Comparison of ENCODE assay signal across 9 mouse cellular contexts in genomic region chr1:72711684-72712083, GRCm38 (mm10). TPM values are rescaled to one million over a fixed set of nuclear protein-coding genes. Genes with fewer than 3 reads are reported as not detected.
DNase-seq lines count a peak whose midpoint lies in the region; ATAC-seq and TF ChIP-seq lines count a peak whose summit lies in the region.
"Had no signal": no experiment of that assay in that cellular context is flagged by ENCODE, and none has a peak within 500 bp of the region (broad histone marks: within the 10 kb centered on the region; RNA-seq: fewer than 3 reads in every experiment).

No protein-coding gene starts in this region.

- peak overlapping the region; percentile 89 for H3K9ac ChIP-seq in limb, embryonic 12.5 days (replicated peaks)
- peak overlapping the region; percentile 80 for H3K9ac ChIP-seq in neural tube, embryonic 15.5 days (replicated peaks)

- peak; percentile 54 for ATAC-seq in erythroblast, adult 5-6 weeks (replicated peaks; ENCODE audit: low FRiP score, poor library complexity, severe bottlenecking)
- ATAC-seq in limb, embryonic 12.5 days (ENCODE audit: insufficient number of reproducible peaks, insufficient read depth, low FRiP score, low TSS enrichment, low read depth) = no peak
- ATAC-seq in neural tube, embryonic 15.5 days (ENCODE audit: low FRiP score) = peak; percentile 7; the same call in 1 of the 2 replicates

- no peak for TF ChIP-seq CTCF in E14TG2a.4 (conservative IDR thresholded peaks at IDR 0.05; ENCODE audit: low read length)

- H3K9me3 ChIP-seq in heart, embryonic 10.5 days = no peaks in the 10 kb centered on the region
- H3K9me3 ChIP-seq in E14TG2a.4 (ENCODE audit: low read length) = no peaks in the 10 kb centered on the region
- no peaks in the 10 kb centered on the region for H3K9me3 ChIP-seq in limb, embryonic 12.5 days
- H3K9me3 ChIP-seq in neural tube, embryonic 15.5 days (replicated peaks) = no peaks in the 10 kb centered on the region

- H3K4me1 ChIP-seq in heart, embryonic 10.5 days = peaks cover 9% of the 10 kb centered on the region
- H3K4me1 ChIP-seq in E14TG2a.4 (replicated peaks; ENCODE audit: low read depth, low read length) = peaks cover 40% of the 10 kb centered on the region
- H3K4me1 ChIP-seq in limb, embryonic 12.5 days (replicated peaks) = peaks cover 16% of the 10 kb centered on the region
- peaks cover 24% of the 10 kb centered on the region for H3K4me1 ChIP-seq in neural tube, embryonic 15.5 days

- intact Hi-C loops in left cerebral cortex, postnatal 10 days (cut with DNase I) = loop anchor here (10.0 kb wide), 1 partner anchor 407 kb away; the partner anchor contains the start of gene Xrcc5

- H3K36me3 ChIP-seq in heart, embryonic 10.5 days = peaks cover 33% of the 10 kb centered on the region
- H3K36me3 ChIP-seq in E14TG2a.4 (ENCODE audit: insufficient read depth, low read length) = peaks cover 53% of the 10 kb centered on the region
- peaks cover 33% of the 10 kb centered on the region for H3K36me3 ChIP-seq in limb, embryonic 12.5 days
- peaks cover 30% of the 10 kb centered on the region for H3K36me3 ChIP-seq in neural tube, embryonic 15.5 days

- H3K4me3 ChIP-seq in heart, embryonic 10.5 days = peak overlapping the region; percentile 91
- H3K4me3 ChIP-seq in E14TG2a.4 (replicated peaks; ENCODE audit: low read length) = peak overlapping the region; percentile 93
- peak overlapping the region; percentile 71 for H3K4me3 ChIP-seq in limb, embryonic 12.5 days (replicated peaks)
- peak overlapping the region; percentile 71 for H3K4me3 ChIP-seq in neural tube, embryonic 15.5 days (replicated peaks)

- no peak for DNase-seq in heart, embryonic 10.5 days (ENCODE audit: low spot score)
- no peak for DNase-seq in heart, adult 18-20 months
- DNase-seq in left cerebral cortex, postnatal 10 days (ENCODE audit: extremely low spot score in 1 of 2, low spot score in 2 of 2) = no peak
- DNase-seq in right cerebral cortex, postnatal 4 days = no peak

- H3K4me2 ChIP-seq in limb, embryonic 12.5 days = peak overlapping the region; percentile 80
- H3K4me2 ChIP-seq in neural tube, embryonic 15.5 days = peak overlapping the region; percentile 75

- peak overlapping the region; percentile 96 for H3K27ac ChIP-seq in heart, embryonic 10.5 days
- peak overlapping the region; percentile 81 for H3K27ac ChIP-seq in limb, embryonic 12.5 days
- H3K27ac ChIP-seq in neural tube, embryonic 15.5 days (replicated peaks) = peak overlapping the region; percentile 90

- no peaks in the 10 kb centered on the region for H3K27me3 ChIP-seq in heart, embryonic 10.5 days (ENCODE audit: insufficient read depth, poor library complexity, severe bottlenecking)
- no peaks in the 10 kb centered on the region for H3K27me3 ChIP-seq in E14TG2a.4 (ENCODE audit: insufficient read depth, low read length)
- H3K27me3 ChIP-seq in limb, embryonic 12.5 days = no peaks in the 10 kb centered on the region
- H3K27me3 ChIP-seq in neural tube, embryonic 15.5 days (replicated peaks) = no peaks in the 10 kb centered on the region

- WGBS in heart, embryonic 10.5 days = under 1% methylated on average over 17 of the region's 17 CpGs
- WGBS in limb, embryonic 12.5 days = under 1% methylated on average over 17 of the region's 17 CpGs
- under 1% methylated on average over 17 of the region's 17 CpGs for WGBS in neural tube, embryonic 15.5 days

RNA-seq across cellular contexts. Expression of gene Rpl37a, which starts 0.6 kb away (rescaled TPM):
- polyA plus RNA-seq in heart, embryonic 10.5 days (2016; fragmentation: Nextera tagmentation; extraction: Ambion mirVana) = 999 and 1,018 TPM in 2 replicates
- total RNA-seq in heart, adult 18-20 months (2021) = 100 to 1,000 TPM; 674 to 726 TPM
- total RNA-seq in erythroblast, adult 5-6 weeks (2015; ENCODE audit: low replicate concordance) = 282 and 366 TPM in 2 replicates
- total RNA-seq in erythroblast, adult 5-6 weeks (2017; ENCODE audit: low replicate concordance) = 68.3 and 163 TPM in 2 replicates
- polyA plus RNA-seq in limb, embryonic 12.5 days (2016; fragmentation: Nextera tagmentation; extraction: Ambion mirVana) = 1,908 and 1,948 TPM in 2 replicates
- 1,001 and 1,078 TPM in 2 replicates for polyA plus RNA-seq in neural tube, embryonic 15.5 days (2015; fragmentation: Nextera tagmentation; extraction: Ambion mirVana)
- total RNA-seq in left cerebral cortex, postnatal 10 days (2021) = 100 to 1,000 TPM; 577 to 581 TPM

RNA-seq across cellular contexts. Expression of gene Ankar, which starts 11.3 kb away (rescaled TPM):
- polyA plus RNA-seq in heart, embryonic 10.5 days (2016; fragmentation: Nextera tagmentation; extraction: Ambion mirVana) = not detected in 2 replicates
- not detected for total RNA-seq in heart, adult 18-20 months (2021)
- not detected in 2 replicates for total RNA-seq in erythroblast, adult 5-6 weeks (2015; ENCODE audit: low replicate concordance)
- total RNA-seq in erythroblast, adult 5-6 weeks (2017; ENCODE audit: low replicate concordance) = not detected in 2 replicates
- not detected in 2 replicates for polyA plus RNA-seq in limb, embryonic 12.5 days (2016; fragmentation: Nextera tagmentation; extraction: Ambion mirVana)
- polyA plus RNA-seq in neural tube, embryonic 15.5 days (2015; fragmentation: Nextera tagmentation; extraction: Ambion mirVana) = not detected in 2 replicates
- total RNA-seq in left cerebral cortex, postnatal 10 days (2021) = not detected
- total RNA-seq: layer of hippocampus, postnatal 14 days had no signal
